Mouse (Mus musculus) spleen, adult 2 months (tissue): ENCODE measurements around the gene Brip1. TPM values are rescaled to one million over a fixed set of nuclear protein-coding genes. Genes with fewer than 3 reads are reported as not detected.
A peak's percentile ranks its signal among the peaks of the same experiment; 100 is the strongest.
"Not testable (repeated sequence)": the region's sequence is repeated elsewhere in the genome, so short reads cannot be mapped to it uniquely, and the experiment has no call there.

Source experiments
- DNase-seq, 2 experiments: peaks; one replicate each; pipeline versions ENCODE4 v3.0.0 to v3.0.0-alpha.2; 2012 to 2021; ENCODE audit warnings: low spot score in 2 of 2, low read depth in 1 of 2
- H3K27ac ChIP-seq: fragments of 200-500 bp; 2 replicates; pipeline ENCODE4 v1.5.1; 2012; ENCODE audit warnings: low read length, inconsistent platforms; ENCODE audit not compliant: insufficient read depth
- H3K27me3 ChIP-seq: fragments of 200-500 bp; 2 replicates; pipeline ENCODE4 v1.6.1; 2012; ENCODE audit warnings: mild to moderate bottlenecking, moderate library complexity, low read length, inconsistent platforms; ENCODE audit not compliant: control insufficient read depth, insufficient read depth
- H3K36me3 ChIP-seq: fragments of 200-500 bp; 2 replicates; pipeline ENCODE4 v1.6.1; 2012; ENCODE audit warnings: mild to moderate bottlenecking, low read length, inconsistent platforms; ENCODE audit not compliant: control insufficient read depth, insufficient read depth
- H3K4me1 ChIP-seq: fragments of 200-500 bp; 2 replicates; pipeline ENCODE4 v1.6.1; 2011; ENCODE audit warnings: inconsistent platforms; ENCODE audit not compliant: control insufficient read depth, insufficient read depth, insufficient read length
- H3K4me3 ChIP-seq: fragments of 200-500 bp; 2 replicates; pipeline ENCODE4 v1.5.1; 2011; ENCODE audit warnings: mild to moderate bottlenecking, inconsistent platforms; ENCODE audit not compliant: insufficient read depth, insufficient read length; ENCODE audit errors: extremely low read depth
- CTCF ChIP-seq: fragments of 200-500 bp; IDR thresholded peaks from 2 replicates; pipeline ENCODE4 v1.5.1; 2011; ENCODE audit warnings: mild to moderate bottlenecking, inconsistent platforms; ENCODE audit not compliant: insufficient read depth, insufficient read length, insufficient replicate concordance; ENCODE audit errors: extremely low read depth
- POLR2A ChIP-seq: fragments of 200-500 bp; IDR thresholded peaks from 2 replicates; pipeline ENCODE4 v1.6.1; 2011; ENCODE audit warnings: low read depth, low read length, inconsistent platforms
- WGBS: fragments of 180-500 bp; shearing (Covaris S2); methylation state at CpG from one replicate; pipeline ENCODE4 v1.1.7; 2018; 5-methylcytosine and 5-hydroxymethylcytosine counted together
- polyA plus RNA-seq: library from polyadenylated mRNA; depleted of rRNA; stranded (reverse); fragments of >200 nt; gene quantifications from 2 replicates; pipeline ENCODE4 v1.2.3, GENCODE M21; 2012

Brip1 gene
- polyA plus RNA-seq, 1 experiment = 0.16 TPM

DNA sequence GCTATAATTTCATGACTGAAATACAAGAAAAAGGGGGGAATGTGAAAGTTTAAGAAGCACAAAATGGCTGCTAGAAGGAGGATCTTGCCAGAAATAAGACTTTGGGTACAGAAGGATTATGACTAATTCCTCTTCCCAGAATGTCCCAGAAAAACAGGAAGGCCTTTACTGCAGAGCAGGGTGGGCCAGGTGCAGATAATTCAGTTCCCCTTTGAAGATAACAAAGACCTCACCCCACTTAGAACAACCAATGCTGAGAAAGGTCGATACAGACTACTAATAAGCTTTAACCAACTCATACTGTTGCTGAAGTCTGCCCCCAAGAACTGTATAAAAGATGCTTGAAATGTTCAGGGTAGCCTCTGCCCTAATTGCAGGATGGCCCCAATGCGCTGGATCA lies 8.1 kb upstream of the Brip1 start:
- Histone ChIP-seq H3K27ac (no peak overlapping the region), H3K4me1 (no peaks in the 10 kb centered on the region), H3K27me3 (no peaks in the 10 kb centered on the region), H3K36me3 (peaks cover 23% of the 10 kb centered on the region), H3K4me3 (no peak overlapping the region)
- DNase-seq = no peak
- WGBS = 95% methylated on average over 2 of the region's 2 CpGs
- TF ChIP-seq CTCF (no peak), POLR2A (no peak)

DNA sequence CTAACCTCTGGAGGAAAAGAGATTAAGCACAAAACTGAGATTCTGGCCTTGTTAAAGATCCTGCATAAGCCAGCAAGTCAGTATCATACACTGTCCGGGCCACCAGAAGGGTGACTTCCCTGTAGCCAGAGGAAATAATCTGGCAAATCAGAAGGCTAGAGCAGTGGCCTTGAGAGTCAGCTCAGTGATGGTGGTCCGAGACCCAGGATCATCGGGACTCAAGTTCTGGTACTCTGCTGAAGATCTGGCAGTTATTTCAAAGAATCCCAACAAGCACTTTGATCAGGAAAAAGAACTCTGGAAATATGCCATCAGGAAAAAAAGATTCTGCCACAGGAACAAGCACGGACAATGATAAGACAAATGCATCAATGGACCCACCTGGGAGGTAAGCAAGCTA lies 4.9 kb upstream of the Brip1 start:
- no peak for DNase-seq
- peaks cover 22% of the 10 kb centered on the region for H3K36me3 ChIP-seq
- TF ChIP-seq CTCF (no peak), POLR2A (no peak)
- no peak overlapping the region for H3K4me3 ChIP-seq
- H3K27ac ChIP-seq = no peak overlapping the region
- H3K4me1 ChIP-seq = peaks cover 3% of the 10 kb centered on the region; the same call in 1 of the 2 replicates
- H3K27me3 ChIP-seq = no peaks in the 10 kb centered on the region
- 92% methylated on average over 4 of the region's 4 CpGs for WGBS

DNA sequence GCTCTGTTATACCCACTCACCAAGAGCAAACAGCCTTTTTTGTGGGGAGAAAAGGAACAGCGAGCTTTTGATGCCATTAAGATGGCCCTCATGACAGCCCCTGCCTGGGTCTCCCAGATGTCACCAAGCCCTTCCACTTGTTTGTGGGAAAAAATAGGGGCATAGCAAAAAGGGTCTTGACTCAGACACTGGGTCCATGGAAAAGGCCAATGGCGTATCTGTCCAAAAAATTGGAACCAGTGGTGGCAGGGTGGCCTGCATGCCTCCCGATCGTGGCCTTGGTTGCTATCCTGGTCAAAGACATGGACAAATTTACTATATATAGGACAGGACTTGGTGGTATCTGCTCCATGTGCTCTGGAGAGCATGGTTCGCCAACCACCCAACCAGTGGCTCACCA lies 4.0 kb upstream of the Brip1 start:
- Histone ChIP-seq H3K4me1 (peaks cover 5% of the 10 kb centered on the region), H3K27me3 (no peaks in the 10 kb centered on the region), H3K27ac (no peak overlapping the region), H3K4me3 (no peak overlapping the region), H3K36me3 (peaks cover 22% of the 10 kb centered on the region)
- TF ChIP-seq POLR2A = no peak
- no peak for TF ChIP-seq CTCF
- WGBS = over 99% methylated on average over 5 of the region's 5 CpGs
- no peak for DNase-seq

DNA sequence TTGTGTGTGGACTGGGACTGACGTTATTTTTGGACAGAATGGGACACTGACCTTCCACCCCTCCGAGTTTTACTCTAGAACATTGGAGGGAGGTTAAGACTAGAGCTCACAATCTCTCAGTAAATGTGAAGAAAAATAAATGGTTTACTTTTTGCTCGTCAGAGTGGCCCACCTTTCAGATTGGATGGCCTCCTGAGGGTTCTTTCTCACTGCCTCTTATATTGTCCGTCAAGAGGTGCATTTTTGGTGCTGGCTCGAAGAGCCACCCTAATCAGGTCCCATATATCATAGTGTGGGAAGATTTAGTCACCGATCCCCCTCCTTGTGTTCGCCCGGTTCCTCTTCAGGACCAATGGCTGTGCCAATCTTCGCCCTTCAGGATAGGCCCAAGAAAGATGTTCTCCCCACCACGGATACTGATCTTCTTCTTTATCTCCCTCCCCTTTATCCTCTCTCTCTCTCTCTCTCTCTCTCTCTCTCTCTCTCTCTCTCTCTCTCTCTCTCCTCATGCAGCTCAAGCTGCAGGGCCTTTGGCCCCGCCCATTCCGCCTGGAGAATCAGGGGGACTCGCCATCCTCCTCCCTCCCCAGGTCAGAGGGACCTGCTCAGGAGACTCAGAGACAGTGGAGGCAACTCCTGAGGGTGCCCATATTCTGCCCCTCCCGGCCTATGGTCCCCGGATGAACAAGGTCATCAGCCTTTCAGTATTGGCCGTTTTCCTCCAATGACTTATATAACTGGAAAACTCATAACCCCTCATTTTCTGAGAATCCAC lies 1.1 kb upstream of the Brip1 start:
- no peaks in the 10 kb centered on the region for H3K27me3 ChIP-seq
- peaks cover 9% of the 10 kb centered on the region for H3K36me3 ChIP-seq
- peak overlapping the region; percentile 80 for H3K27ac ChIP-seq
- H3K4me3 ChIP-seq = peak overlapping the region; percentile 76
- 26% methylated on average over 16 of the region's 16 CpGs for WGBS
- no peak for DNase-seq
- H3K4me1 ChIP-seq = peaks cover 5% of the 10 kb centered on the region
- TF ChIP-seq CTCF = no peak
- no peak for TF ChIP-seq POLR2A

DNA sequence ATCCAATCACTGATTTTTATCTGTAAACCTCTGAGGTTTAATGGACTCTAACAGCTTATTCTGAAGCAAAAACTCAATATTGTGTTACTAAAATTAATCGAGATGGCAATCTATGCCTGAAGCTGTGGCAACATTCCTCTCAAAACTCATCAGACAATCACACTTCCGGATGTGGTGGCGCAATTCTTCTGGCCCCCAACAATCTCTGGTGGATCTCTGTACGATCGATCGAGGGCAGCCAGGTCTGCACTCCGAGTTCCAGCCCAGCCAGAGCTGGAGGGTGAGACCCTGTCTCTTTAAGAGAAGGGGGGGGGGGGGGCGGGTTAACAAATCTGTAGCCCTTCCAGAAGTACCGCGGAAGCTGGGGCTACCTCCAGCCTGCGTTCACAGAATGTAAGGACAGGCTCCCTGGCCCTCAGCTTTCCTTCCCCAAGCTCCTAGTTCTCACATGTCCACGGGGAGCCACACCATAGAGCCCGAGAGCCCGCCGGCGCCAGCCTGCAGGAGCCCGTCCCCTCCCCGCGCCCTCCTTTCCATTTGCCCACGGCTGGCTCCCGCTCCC lies 452 bp downstream of the Brip1 start:
- H3K4me3 ChIP-seq = peak overlapping the region; percentile 82
- H3K36me3 ChIP-seq = no peaks in the 10 kb centered on the region
- H3K27me3 ChIP-seq = no peaks in the 10 kb centered on the region
- WGBS = 1% methylated on average over 21 of the region's 21 CpGs
- DNase-seq = no peak
- H3K27ac ChIP-seq = no peak overlapping the region
- peaks cover 5% of the 10 kb centered on the region for H3K4me1 ChIP-seq
- TF ChIP-seq POLR2A (no peak), CTCF (no peak)

DNA sequence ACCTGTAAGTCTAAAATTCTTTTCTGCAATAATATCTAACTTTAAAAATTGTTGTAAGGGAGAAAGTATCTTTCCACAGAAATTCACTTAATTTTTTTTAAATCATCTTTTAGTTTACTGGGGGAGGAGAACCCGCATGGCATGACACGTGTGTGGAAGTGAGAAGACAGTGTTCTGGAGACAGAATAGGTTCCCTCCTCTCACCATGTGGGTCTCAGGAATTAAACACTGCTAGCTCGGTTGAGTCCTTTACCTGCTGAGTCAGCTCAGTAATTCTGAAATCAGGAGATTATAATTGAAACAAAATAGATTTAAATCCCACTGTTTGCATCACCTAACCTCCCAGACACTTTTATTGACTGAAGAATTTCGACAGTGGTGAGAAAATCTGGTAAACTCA lies 1.3 kb downstream of the Brip1 start:
- DNase-seq = no peak
- Histone ChIP-seq H3K27ac (no peak overlapping the region), H3K4me1 (peaks cover 5% of the 10 kb centered on the region), H3K27me3 (no peaks in the 10 kb centered on the region), H3K36me3 (no peaks in the 10 kb centered on the region), H3K4me3 (no peak overlapping the region)
- TF ChIP-seq CTCF (no peak), POLR2A (no peak)
- WGBS = 63% methylated on average over 4 of the region's 4 CpGs

DNA sequence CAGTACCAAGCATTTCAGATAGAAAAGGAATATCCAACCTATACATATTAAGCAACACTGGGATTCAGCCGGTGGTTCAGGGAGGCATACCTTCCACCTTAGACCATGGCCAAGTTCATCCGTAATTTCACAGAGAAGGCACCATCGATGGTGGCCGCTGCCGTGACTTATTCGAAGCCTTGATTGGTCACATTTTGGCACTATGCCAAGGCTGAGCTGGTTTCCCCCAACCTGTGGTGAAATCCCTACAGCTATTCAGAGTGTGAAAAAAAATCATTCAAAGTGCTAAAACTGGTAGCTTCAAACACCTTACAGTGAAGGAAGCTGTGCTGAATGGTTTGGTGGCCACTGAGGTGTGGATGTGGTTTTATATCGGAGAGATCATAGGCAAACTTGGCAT lies 15.8 kb downstream of the Brip1 start:
- H3K27ac ChIP-seq, H3K4me3 ChIP-seq, H3K4me1 ChIP-seq, H3K36me3 ChIP-seq, H3K27me3 ChIP-seq, DNase-seq: not testable (repeated sequence)
- 94% methylated on average over 7 of the region's 7 CpGs for WGBS
